In the genomic region with DNA sequence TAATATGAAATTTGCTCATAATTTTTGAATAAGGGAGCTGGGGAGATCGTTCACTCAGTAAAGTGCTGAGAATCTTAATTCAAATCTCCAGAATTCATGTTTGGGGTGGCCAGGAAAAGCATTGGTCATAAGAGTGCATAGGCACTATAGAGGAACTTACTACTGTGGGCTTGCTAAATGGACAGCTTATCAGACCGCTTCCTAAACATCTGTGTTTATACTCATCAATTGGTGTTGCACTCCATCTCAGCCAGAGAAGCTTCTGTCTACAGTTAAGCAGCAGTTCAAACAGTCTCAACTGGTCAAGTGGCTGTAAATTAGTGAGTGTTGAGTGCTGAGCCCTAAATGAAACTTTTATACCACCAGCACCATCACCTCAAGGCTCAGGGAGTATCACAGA, we compare ENCODE assay signal across 20 mouse cellular contexts.
DNase-seq lines count a peak whose midpoint lies in the region; ATAC-seq lines count a peak whose summit lies in the region.
"Had no signal": no experiment of that assay in that cellular context is flagged by ENCODE, and none has a peak within 500 bp of the region (broad histone marks: within the 10 kb centered on the region; RNA-seq: fewer than 3 reads in every experiment).

No protein-coding gene starts in this region.

- no peaks in the 10 kb centered on the region for H3K27me3 ChIP-seq in megakaryocyte, embryonic 14.5 days (replicated peaks)
- no peaks in the 10 kb centered on the region for H3K27me3 ChIP-seq in liver, embryonic 15.5 days
- H3K27me3 ChIP-seq in embryonic facial prominence, embryonic 10.5 days (replicated peaks; ENCODE audit: low read depth, poor library complexity, severe bottlenecking) = no peaks in the 10 kb centered on the region
- H3K27me3 ChIP-seq: forebrain, embryonic 13.5 days; heart, embryonic 13.5 days; hindbrain, embryonic 15.5 days; Patski had no signal

- ATAC-seq in megakaryocyte, adult 5-6 weeks (ENCODE audit: poor library complexity, severe bottlenecking) = no peak
- ATAC-seq in liver, embryonic 15.5 days (ENCODE audit: insufficient read depth) = 0 out of 2 replicates have a peak, but pooled peaks have one; percentile 28
- ATAC-seq: activated CD4-positive, CD25-positive, alpha-beta regulatory T cell, adult 4 months; forebrain, embryonic 13.5 days; forebrain, postnatal 0 days; Patski had no signal

- peak; percentile 15 for DNase-seq in c-Kit-positive CD71-positive TER-119-negative erythroid progenitor cells, embryonic 14.5 days (ENCODE audit: low read depth)
- no peak for DNase-seq in embryonic facial prominence, embryonic 10.5 days (ENCODE audit: low spot score)
- DNase-seq in layer of hippocampus, adult 18-20 months (ENCODE audit: low spot score in 2 of 2) = no peak
- no peak for DNase-seq in spleen, postnatal 14 days (ENCODE audit: low spot score in 2 of 2)
- DNase-seq: adrenal gland, postnatal 25 days; cerebellum, adult 11 months; cerebellum, adult 8-10 months; cerebellum, postnatal 14 days; forebrain, postnatal 0 days; gastrocnemius, postnatal 36 days; heart, adult 11 months; heart, postnatal 36 days had no signal

- WGBS in liver, embryonic 15.5 days (ENCODE audit: insufficient replicate concordance) = 21% methylated on average over 2 of the region's 2 CpGs
- WGBS in embryonic facial prominence, embryonic 10.5 days = 84% methylated on average over 2 of the region's 2 CpGs

- H3K9ac ChIP-seq in liver, embryonic 15.5 days = no peak overlapping the region
- H3K9ac ChIP-seq: forebrain, embryonic 13.5 days; forebrain, postnatal 0 days; heart, embryonic 13.5 days; hindbrain, embryonic 15.5 days had no signal

- H3K4me2 ChIP-seq in liver, embryonic 15.5 days = no peak overlapping the region
- H3K4me2 ChIP-seq: forebrain, embryonic 13.5 days; heart, embryonic 13.5 days; hindbrain, embryonic 15.5 days had no signal

- H3K36me3 ChIP-seq in megakaryocyte, embryonic 14.5 days (replicated peaks; ENCODE audit: low read length) = peaks cover 5% of the 10 kb centered on the region
- H3K36me3 ChIP-seq in liver, embryonic 15.5 days (replicated peaks) = no peaks in the 10 kb centered on the region
- no peaks in the 10 kb centered on the region for H3K36me3 ChIP-seq in embryonic facial prominence, embryonic 10.5 days (replicated peaks)
- H3K36me3 ChIP-seq: heart, embryonic 13.5 days; hindbrain, embryonic 15.5 days had no signal

- H3K9me3 ChIP-seq in megakaryocyte, embryonic 14.5 days = no peaks in the 10 kb centered on the region
- H3K9me3 ChIP-seq in liver, embryonic 15.5 days (replicated peaks) = no peaks in the 10 kb centered on the region
- no peaks in the 10 kb centered on the region for H3K9me3 ChIP-seq in embryonic facial prominence, embryonic 10.5 days
- H3K9me3 ChIP-seq: forebrain, embryonic 13.5 days; heart, embryonic 13.5 days; hindbrain, embryonic 15.5 days had no signal

- H3K4me1 ChIP-seq in megakaryocyte, embryonic 14.5 days = peaks cover 26% of the 10 kb centered on the region
- H3K4me1 ChIP-seq in liver, embryonic 15.5 days (replicated peaks) = no peaks in the 10 kb centered on the region; the same call in 1 of the 2 replicates
- H3K4me1 ChIP-seq in embryonic facial prominence, embryonic 10.5 days = no peaks in the 10 kb centered on the region
- H3K4me1 ChIP-seq: forebrain, embryonic 13.5 days; hindbrain, embryonic 15.5 days had no signal

- peak overlapping the region; percentile 29 for H3K4me3 ChIP-seq in megakaryocyte, embryonic 14.5 days (replicated peaks)
- no peak overlapping the region for H3K4me3 ChIP-seq in liver, embryonic 15.5 days (replicated peaks)
- no peak overlapping the region for H3K4me3 ChIP-seq in embryonic facial prominence, embryonic 10.5 days
- H3K4me3 ChIP-seq: forebrain, embryonic 13.5 days; heart, embryonic 13.5 days; hindbrain, embryonic 15.5 days had no signal

- no peak overlapping the region for H3K27ac ChIP-seq in liver, embryonic 15.5 days (replicated peaks)
- H3K27ac ChIP-seq in embryonic facial prominence, embryonic 10.5 days (replicated peaks) = no peak overlapping the region
- H3K27ac ChIP-seq: forebrain, embryonic 13.5 days; heart, embryonic 13.5 days; hindbrain, embryonic 15.5 days had no signal
